In genomic region chr15:89170102-89170501, GRCm38 (mm10) we compare ENCODE assay signal across 8 mouse cellular contexts. TPM values are rescaled to one million over a fixed set of nuclear protein-coding genes. Genes with fewer than 3 reads are reported as not detected.
A peak's percentile ranks its signal among the peaks of the same experiment; 100 is the strongest.
DNase-seq lines count a peak whose midpoint lies in the region; ATAC-seq and TF ChIP-seq lines count a peak whose summit lies in the region.

No protein-coding gene starts in this region.

- WGBS in neural tube, embryonic 11.5 days, result 75% methylated on average over 3 of the region's 3 CpGs
- 55% methylated on average over 3 of the region's 3 CpGs for whole genome bisulfite sequencing in limb, embryonic 12.5 days
- 50% methylated on average over 3 of the region's 3 CpGs for WGBS in olfactory bulb, adult 2 months

- DNase-seq in neural tube, embryonic 11.5 days (ENCODE audit: low spot score), result no peak
- DNase-seq in neural tube, embryonic 10.5 days (ENCODE audit: extremely low spot score, low spot score), result no peak
- DNase-seq in heart, postnatal 25 days (ENCODE audit: low spot score), result peak; percentile 19
- DNase-seq in ovary, postnatal 14 days (ENCODE audit: low spot score), result no peak
- DNase-seq in gastrocnemius, adult 8-10 months (ENCODE audit: low spot score in 2 of 2), result no peak
- no peak for DNase-seq in urinary bladder, adult 2 months (ENCODE audit: low spot score)

- no peak for ATAC-seq in neural tube, embryonic 11.5 days (ENCODE audit: insufficient read depth, low FRiP score, low TSS enrichment)
- no peak for ATAC-seq in limb, embryonic 12.5 days (ENCODE audit: insufficient number of reproducible peaks, insufficient read depth, low FRiP score, low TSS enrichment, low read depth)

- H3K36me3 ChIP-seq in neural tube, embryonic 11.5 days (ENCODE audit: control insufficient read depth, insufficient read depth, low read length), result peaks cover 22% of the 10 kb centered on the region
- peaks cover 47% of the 10 kb centered on the region for H3K36me3 ChIP-seq in limb, embryonic 12.5 days

- H3K9me3 ChIP-seq in neural tube, embryonic 11.5 days (ENCODE audit: control insufficient read depth, low read length), result no peaks in the 10 kb centered on the region
- no peaks in the 10 kb centered on the region for H3K9me3 ChIP-seq in limb, embryonic 12.5 days

- H3K9ac ChIP-seq in neural tube, embryonic 11.5 days (ENCODE audit: low read length), result peak overlapping the region; percentile 24; the same call in 1 of the 2 replicates
- H3K9ac ChIP-seq in limb, embryonic 12.5 days (replicated peaks), result 0 out of 2 replicates have a peak overlapping the region, but pooled peaks have one; percentile 12

- peaks cover 43% of the 10 kb centered on the region for H3K4me1 ChIP-seq in neural tube, embryonic 11.5 days (ENCODE audit: control insufficient read depth, insufficient read depth, low read length)
- H3K4me1 ChIP-seq in limb, embryonic 12.5 days (replicated peaks), result peaks cover 64% of the 10 kb centered on the region
- H3K4me1 ChIP-seq in olfactory bulb, adult 2 months (ENCODE audit: control insufficient read depth, insufficient read depth, low read length), result peaks cover 52% of the 10 kb centered on the region

- intact Hi-C loops in heart, postnatal 25 days (cut with DNase I), result no loop called here

- no peak overlapping the region for H3K4me3 ChIP-seq in neural tube, embryonic 11.5 days (ENCODE audit: low read depth, low read length)
- H3K4me3 ChIP-seq in limb, embryonic 12.5 days (replicated peaks), result no peak overlapping the region
- no peak overlapping the region for H3K4me3 ChIP-seq in olfactory bulb, adult 2 months (ENCODE audit: insufficient read depth, low read depth, low read length)

- H3K27me3 ChIP-seq in neural tube, embryonic 11.5 days (ENCODE audit: control insufficient read depth, insufficient read depth, low read length), result no peaks in the 10 kb centered on the region
- no peaks in the 10 kb centered on the region for H3K27me3 ChIP-seq in limb, embryonic 12.5 days

- no peak for TF ChIP-seq POLR2A in olfactory bulb, adult 2 months (IDR thresholded peaks at IDR 0.05; ENCODE audit: insufficient read depth, low read depth, low read length)

- 0 out of 2 replicates have a peak overlapping the region, but pooled peaks have one; percentile 2 for H3K27ac ChIP-seq in neural tube, embryonic 11.5 days (ENCODE audit: low read depth, low read length)
- peak overlapping the region; percentile 77 for H3K27ac ChIP-seq in limb, embryonic 12.5 days
- peak overlapping the region; percentile 32; the same call in 1 of the 2 replicates for H3K27ac ChIP-seq in olfactory bulb, adult 2 months (ENCODE audit: insufficient read depth, low read depth, low read length)

- TF ChIP-seq CTCF in olfactory bulb, adult 2 months (IDR thresholded peaks at IDR 0.05; ENCODE audit: insufficient read depth, low read depth, low read length), result no peak

- H3K4me2 ChIP-seq in neural tube, embryonic 11.5 days (ENCODE audit: low read depth), result no peak overlapping the region
- peak overlapping the region; percentile 38; the same call in 1 of the 2 replicates for H3K4me2 ChIP-seq in limb, embryonic 12.5 days

RNA-seq across cellular contexts. Expression of gene Plxnb2, which starts 10.5 kb away (rescaled TPM):
- polyA plus RNA-seq in neural tube, embryonic 11.5 days (2014; fragmentation: Nextera tagmentation; extraction: Ambion mirVana), result 112 and 117 TPM in 2 replicates
- total RNA-seq in heart, postnatal 25 days (2021), result 10 to 100 TPM; 81.5 to 86.1 TPM
- polyA plus RNA-seq in limb, embryonic 12.5 days (2016; fragmentation: Nextera tagmentation; extraction: Ambion mirVana), result 157 and 170 TPM in 2 replicates
- polyA plus RNA-seq in olfactory bulb, adult 2 months (2012; ENCODE audit: insufficient read depth, insufficient read length, low replicate concordance, missing spikeins), result 46.6 TPM in 1 of 2 replicates, not detected in the other
- 1 to 10 TPM; 4.5 to 6.3 (median 5.3) TPM for total RNA-seq in gastrocnemius, adult 8-10 months (2022)
- 171 and 187 TPM in 2 replicates for polyA plus RNA-seq in urinary bladder, adult 2 months (2012; rRNA removed)

RNA-seq across cellular contexts. Expression of gene Mapk11, which starts 20.7 kb away (rescaled TPM):
- polyA plus RNA-seq in neural tube, embryonic 11.5 days (2014; fragmentation: Nextera tagmentation; extraction: Ambion mirVana), result 33.1 and 37.4 TPM in 2 replicates
- total RNA-seq in heart, postnatal 25 days (2021), result 1 to 10 TPM; 1.4 to 2.1 TPM
- 13.6 and 14.4 TPM in 2 replicates for polyA plus RNA-seq in limb, embryonic 12.5 days (2016; fragmentation: Nextera tagmentation; extraction: Ambion mirVana)
- not detected in 2 replicates for polyA plus RNA-seq in olfactory bulb, adult 2 months (2012; ENCODE audit: insufficient read depth, insufficient read length, low replicate concordance, missing spikeins)
- total RNA-seq in gastrocnemius, adult 8-10 months (2022), result 1 to 10 TPM in 2 of 4 experiments, under 1 TPM in 2; 0.70 to 1.3 (median 0.97) TPM
- 6.6 and 7.5 TPM in 2 replicates for polyA plus RNA-seq in urinary bladder, adult 2 months (2012; rRNA removed)

RNA-seq across cellular contexts. Expression of gene Dennd6b, which starts 26.2 kb away (rescaled TPM):
- 30.5 and 33.6 TPM in 2 replicates for polyA plus RNA-seq in neural tube, embryonic 11.5 days (2014; fragmentation: Nextera tagmentation; extraction: Ambion mirVana)
- total RNA-seq in heart, postnatal 25 days (2021), result 1 to 10 TPM; 8.4 to 8.7 TPM
- polyA plus RNA-seq in limb, embryonic 12.5 days (2016; fragmentation: Nextera tagmentation; extraction: Ambion mirVana), result 30.1 and 31.2 TPM in 2 replicates
- not detected in 2 replicates for polyA plus RNA-seq in olfactory bulb, adult 2 months (2012; ENCODE audit: insufficient read depth, insufficient read length, low replicate concordance, missing spikeins)
- 1 to 10 TPM; 8.3 to 9.4 (median 9.2) TPM for total RNA-seq in gastrocnemius, adult 8-10 months (2022)
- 16.0 and 23.8 TPM in 2 replicates for polyA plus RNA-seq in urinary bladder, adult 2 months (2012; rRNA removed)

RNA-seq across cellular contexts. Expression of gene Mapk12, which starts 29.6 kb away (rescaled TPM):
- polyA plus RNA-seq in neural tube, embryonic 11.5 days (2014; fragmentation: Nextera tagmentation; extraction: Ambion mirVana), result 15.4 and 20.3 TPM in 2 replicates
- 10 to 100 TPM; 20.1 to 22.3 TPM for total RNA-seq in heart, postnatal 25 days (2021)
- 8.9 and 9.3 TPM in 2 replicates for polyA plus RNA-seq in limb, embryonic 12.5 days (2016; fragmentation: Nextera tagmentation; extraction: Ambion mirVana)
- polyA plus RNA-seq in olfactory bulb, adult 2 months (2012; ENCODE audit: insufficient read depth, insufficient read length, low replicate concordance, missing spikeins), result not detected in 2 replicates
- 100 to 1,000 TPM; 123 to 153 (median 139) TPM for total RNA-seq in gastrocnemius, adult 8-10 months (2022)
- polyA plus RNA-seq in urinary bladder, adult 2 months (2012; rRNA removed), result 44.5 and 49.8 TPM in 2 replicates

RNA-seq across cellular contexts. Expression of gene Ppp6r2, which starts 41.3 kb away (rescaled TPM):
- polyA plus RNA-seq in neural tube, embryonic 11.5 days (2014; fragmentation: Nextera tagmentation; extraction: Ambion mirVana), result 45.2 and 47.1 TPM in 2 replicates
- 10 to 100 TPM; 63.4 to 65.0 TPM for total RNA-seq in heart, postnatal 25 days (2021)
- polyA plus RNA-seq in limb, embryonic 12.5 days (2016; fragmentation: Nextera tagmentation; extraction: Ambion mirVana), result 30.5 and 33.3 TPM in 2 replicates
- not detected in 2 replicates for polyA plus RNA-seq in olfactory bulb, adult 2 months (2012; ENCODE audit: insufficient read depth, insufficient read length, low replicate concordance, missing spikeins)
- 100 to 1,000 TPM in 3 of 4 experiments, 10 to 100 TPM in 1; 97.2 to 102 (median 101) TPM for total RNA-seq in gastrocnemius, adult 8-10 months (2022)
- 29.1 and 41.4 TPM in 2 replicates for polyA plus RNA-seq in urinary bladder, adult 2 months (2012; rRNA removed)

Comparison
In these comparisons a context has a peak if more than half of its experiments do, and no peak if none do; other contexts are left out.
1. H3K27ac ChIP-seq: peak in every context shown above with its lines; median percentile 77 in limb, embryonic 12.5 days; 32 in olfactory bulb, adult 2 months; 2 in neural tube, embryonic 11.5 days.